Mouse (Mus musculus): ENCODE results near the gene Nell2.
"Not testable (repeated sequence)": the region's sequence is repeated elsewhere in the genome, so short reads cannot be mapped to it uniquely, and the experiment has no call there.

Nell2 gene

GRCm38 (mm10) chr15:95527948-95528861, at the start of gene Nell2:
Nell2 (minus strand) TSS chr15:95528559.
- DNase-seq (ENCODE audit: low spot score), result peak; percentile 76

GRCm38 (mm10) chr15:95574661-95575060, 46.3 kb upstream of the Nell2 start:
- DNase-seq (ENCODE audit: low spot score), result peak; percentile 89

- DNase-seq (ENCODE audit: low spot score), result no peak
These were observed 41.2 kb upstream of the Nell2 start for GRCm38 (mm10) chr15:95569606-95570005.

- DNase-seq (ENCODE audit: low spot score), result no peak
These were observed 36.8 kb upstream of the Nell2 start for GRCm38 (mm10) chr15:95565160-95565559.

- DNase-seq (ENCODE audit: low spot score), result no peak
These were observed 32.9 kb upstream of the Nell2 start for GRCm38 (mm10) chr15:95561303-95561702.

GRCm38 (mm10) chr15:95550011-95550410, 21.7 kb upstream of the Nell2 start:
- DNase-seq (ENCODE audit: low spot score), result no peak

- no peak for DNase-seq (ENCODE audit: low spot score)
These were observed 14.3 kb upstream of the Nell2 start for GRCm38 (mm10) chr15:95542632-95543031.

- no peak for DNase-seq (ENCODE audit: low spot score)
These were observed 8.4 kb upstream of the Nell2 start for GRCm38 (mm10) chr15:95536724-95537123.

GRCm38 (mm10) chr15:95536230-95536629, 7.9 kb upstream of the Nell2 start:
- DNase-seq (ENCODE audit: low spot score), result no peak

GRCm38 (mm10) chr15:95534644-95535043, 6.3 kb upstream of the Nell2 start:
- no peak for DNase-seq (ENCODE audit: low spot score)

- peak; percentile 31 for DNase-seq (ENCODE audit: low spot score)
These were observed 855 bp downstream of the Nell2 start for GRCm38 (mm10) chr15:95527461-95527947.

GRCm38 (mm10) chr15:95526626-95527411, 1.5 kb downstream of the Nell2 start:
- peak; percentile 41 for DNase-seq (ENCODE audit: low spot score)

GRCm38 (mm10) chr15:95525997-95526396, 2.4 kb downstream of the Nell2 start:
- DNase-seq (ENCODE audit: low spot score), result peak; percentile 73

- no peak for DNase-seq (ENCODE audit: low spot score)
These were observed 10.2 kb downstream of the Nell2 start for GRCm38 (mm10) chr15:95518204-95518603.

- not testable (repeated sequence) for DNase-seq (ENCODE audit: low spot score)
These were observed 15.1 kb downstream of the Nell2 start for GRCm38 (mm10) chr15:95513306-95513705.

- DNase-seq (ENCODE audit: low spot score), result no peak
These were observed 32.7 kb downstream of the Nell2 start for GRCm38 (mm10) chr15:95495666-95496065.

- no peak for DNase-seq (ENCODE audit: low spot score)
These were observed 33.2 kb downstream of the Nell2 start for GRCm38 (mm10) chr15:95495193-95495592.

- no peak for DNase-seq (ENCODE audit: low spot score)
These were observed 36.2 kb downstream of the Nell2 start for GRCm38 (mm10) chr15:95492201-95492600.

- DNase-seq (ENCODE audit: low spot score), result no peak
These were observed 39.2 kb downstream of the Nell2 start for GRCm38 (mm10) chr15:95489174-95489573.

- DNase-seq (ENCODE audit: low spot score), result no peak
These were observed 40.4 kb downstream of the Nell2 start for GRCm38 (mm10) chr15:95487961-95488360.

- peak; percentile 28 for DNase-seq (ENCODE audit: low spot score)
These were observed 46.4 kb downstream of the Nell2 start for GRCm38 (mm10) chr15:95482002-95482401.

GRCm38 (mm10) chr15:95481585-95481984, 46.8 kb downstream of the Nell2 start:
- DNase-seq (ENCODE audit: low spot score), result no peak

GRCm38 (mm10) chr15:95476440-95476839, 51.9 kb downstream of the Nell2 start:
- DNase-seq (ENCODE audit: low spot score), result no peak
